Mouse (Mus musculus) activated CD4-positive, CD25-positive, alpha-beta regulatory T cell, adult 4 months (primary cell): ENCODE measurements around the gene Ly6g6e. TPM values are rescaled to one million over a fixed set of nuclear protein-coding genes. Genes with fewer than 3 reads are reported as not detected.
"Not testable (repeated sequence)": the region's sequence is repeated elsewhere in the genome, so short reads cannot be mapped to it uniquely, and the experiment has no call there.

Experiments
- ATAC-seq: one replicate; pipeline ENCODE4 v1.8.0; 2017
- polyA plus RNA-seq, 2 experiments: library from polyadenylated mRNA; unstranded; fragments of 100-300 nt; shearing (Covaris generic); gene quantifications; one replicate each; pipeline ENCODE4 v1.2.1; 2017

Ly6g6e gene
- polyA plus RNA-seq, 2 experiments from 2014 or later, result not detected

DNA sequence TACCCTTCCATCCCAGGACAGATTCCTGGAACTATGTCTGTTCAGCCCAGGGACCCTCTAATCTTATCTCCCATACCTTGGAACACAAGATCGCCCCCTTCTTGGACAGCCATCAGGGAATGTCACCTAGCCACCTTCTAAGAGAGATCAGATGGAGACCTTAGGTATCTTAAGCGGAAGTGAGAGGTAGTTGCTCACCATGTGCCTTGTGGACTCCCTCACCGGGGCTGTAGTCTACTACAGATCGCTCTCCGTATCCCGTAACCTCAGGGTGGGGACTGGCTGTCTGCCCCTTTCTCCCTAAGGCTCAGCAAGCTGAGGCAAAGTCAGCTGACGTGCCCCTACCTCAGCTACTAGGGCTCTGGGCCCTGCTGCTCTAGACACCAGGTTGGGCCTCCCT lies 27.4 kb downstream of the Ly6g6e start:
- no peak for ATAC-seq

- no peak for ATAC-seq
Observed at GRCm38 (mm10) chr17:35104754-35105153, 28.1 kb downstream of the Ly6g6e start.

DNA sequence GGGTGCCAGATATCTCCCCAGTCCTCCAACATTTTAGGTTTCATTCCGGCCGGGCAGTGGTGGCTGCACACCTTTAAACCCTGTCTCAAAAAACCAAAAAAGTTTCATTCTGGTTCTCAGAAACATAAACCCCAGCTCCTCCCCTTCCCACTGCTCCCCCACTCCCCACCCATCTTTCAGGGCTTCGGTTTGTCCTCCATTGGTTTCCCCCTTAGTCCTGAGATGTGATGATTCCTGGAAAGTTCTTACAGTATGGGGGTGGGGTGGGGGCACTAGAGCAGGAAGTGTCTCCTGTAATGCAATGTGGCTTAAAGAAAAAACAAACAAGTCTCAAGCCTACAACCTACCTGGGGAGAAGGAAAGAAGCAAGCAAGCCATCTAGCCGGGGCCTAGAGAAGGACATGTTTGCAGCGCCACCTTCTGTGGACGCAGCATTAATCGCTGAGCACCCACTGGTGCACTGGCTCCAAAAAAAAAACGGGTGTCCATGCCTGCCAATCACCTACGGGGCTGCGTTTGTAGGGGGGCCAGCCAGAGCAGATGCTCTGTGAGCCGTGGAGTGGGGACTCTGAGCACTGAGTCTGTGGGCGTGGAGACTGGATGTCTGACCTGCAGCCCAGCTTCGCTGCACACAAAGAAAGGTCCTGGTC lies 29.2 kb downstream of the Ly6g6e start:
- ATAC-seq, result no peak

DNA sequence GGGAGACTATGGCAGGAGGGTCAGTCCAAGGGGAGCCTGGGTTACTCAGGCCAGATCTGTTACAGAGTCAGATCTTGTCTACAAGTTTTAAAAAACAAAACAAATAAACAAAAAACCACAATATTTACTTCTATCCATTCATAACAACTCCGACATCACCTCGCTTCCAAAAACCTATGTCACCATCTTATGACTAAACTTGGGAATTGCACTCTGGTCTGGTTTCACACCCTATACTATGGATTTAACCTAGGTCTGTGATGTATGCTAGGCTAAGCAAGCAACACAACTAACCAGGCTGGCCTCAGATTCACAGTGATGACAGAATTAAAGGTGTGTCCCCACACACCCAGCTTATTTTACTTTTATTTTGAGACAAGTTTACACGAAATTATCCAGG lies 29.8 kb downstream of the Ly6g6e start:
- no peak for ATAC-seq

DNA sequence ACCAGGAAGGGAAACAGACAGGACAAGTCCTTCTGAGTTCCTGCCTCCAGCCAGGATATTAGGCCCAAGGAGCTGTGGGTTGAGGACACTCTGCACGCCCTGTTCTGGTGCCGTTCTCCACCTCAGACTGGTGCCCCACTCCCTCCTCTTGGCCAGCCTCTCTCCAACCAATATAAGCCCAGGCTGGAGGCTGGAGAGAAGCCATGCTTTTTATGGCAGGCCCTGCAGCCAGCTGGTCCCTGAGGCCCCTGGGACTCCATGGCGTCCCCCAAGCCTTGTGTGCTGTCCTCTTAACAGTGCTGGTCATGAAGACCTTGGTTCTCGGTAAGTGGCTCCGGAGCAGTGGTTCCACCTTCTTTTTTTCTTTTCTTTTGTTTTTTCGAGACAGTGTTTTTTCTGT lies 31.4 kb downstream of the Ly6g6e start, which contains the start of gene Ly6g5c:
TSS of gene Ly6g5c (plus strand) at position 183 of the 400 bp plus-strand sequence.
- no peak for ATAC-seq

GRCm38 (mm10) chr17:35111774-35112173 lies 35.1 kb downstream of the Ly6g6e start:
- ATAC-seq, result no peak

DNA sequence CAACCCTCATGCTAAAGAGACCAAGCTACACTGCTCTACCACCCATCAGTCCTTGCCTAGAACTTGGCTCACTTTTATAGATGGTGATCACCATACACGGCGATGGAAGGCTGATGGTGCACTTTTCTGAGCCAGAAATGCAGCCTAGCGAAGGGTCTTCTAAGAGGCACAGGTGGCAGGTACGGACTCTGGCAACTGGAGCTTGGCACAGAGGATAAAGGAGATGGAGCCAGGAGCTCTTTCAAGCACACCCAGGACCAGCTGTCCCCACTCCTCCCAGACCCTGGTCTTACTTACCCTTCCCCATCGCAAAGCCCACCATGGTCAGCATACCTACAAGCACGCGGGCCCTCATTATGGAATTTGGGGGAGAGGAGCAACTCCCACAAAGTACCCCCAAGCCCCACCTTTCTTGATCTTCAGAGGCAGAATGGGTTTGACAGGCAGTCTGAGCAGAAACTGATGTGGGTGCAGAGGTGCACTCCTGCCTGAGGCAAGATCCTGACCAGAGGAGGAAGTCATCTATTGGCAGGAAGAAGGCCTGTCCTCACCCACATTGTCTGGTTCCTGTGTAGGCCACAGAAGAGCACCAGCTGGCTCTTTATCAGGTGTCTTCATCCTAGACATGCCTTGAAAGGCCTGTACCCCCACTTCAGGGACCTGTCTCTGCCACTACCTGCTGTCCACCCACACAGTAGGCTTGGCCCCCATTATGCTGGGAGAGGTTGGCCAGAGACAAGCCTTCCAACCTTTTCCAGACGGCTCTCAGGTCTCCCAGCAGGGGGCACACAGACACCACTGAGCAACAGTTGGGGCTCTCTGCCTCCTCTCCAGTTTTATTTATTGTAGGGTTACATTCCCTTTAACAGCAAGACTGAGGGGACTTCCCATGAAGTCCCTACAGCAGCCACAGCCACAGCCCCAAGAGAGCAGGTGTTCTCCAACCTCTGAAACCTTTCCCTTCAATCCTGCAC lies 38.6 kb downstream of the Ly6g6e start, which contains the start of gene Ly6g5b:
TSS of gene Ly6g5b (minus strand) at position 383 of the 974 bp plus-strand sequence.
- peak; percentile 32 for ATAC-seq

- ATAC-seq, result no peak
Observed at GRCm38 (mm10) chr17:35120745-35121142, 44.0 kb downstream of the Ly6g6e start.

GRCm38 (mm10) chr17:35121143-35121799 lies 44.6 kb downstream of the Ly6g6e start, which contains the start of gene Gpank1:
Gpank1 (plus strand) TSS chr17:35121455.
- ATAC-seq, result peak; percentile 91

GRCm38 (mm10) chr17:35121871-35122303 lies 45.2 kb downstream of the Ly6g6e start, which contains the start of gene Csnk2b:
Csnk2b (minus strand) TSS chr17:35122053.
- ATAC-seq, result peak; percentile 1

- ATAC-seq, result not testable (repeated sequence)
Observed at GRCm38 (mm10) chr17:35123287-35123686, 46.6 kb downstream of the Ly6g6e start.

- not testable (repeated sequence) for ATAC-seq
Observed at GRCm38 (mm10) chr17:35124261-35124896, 47.7 kb downstream of the Ly6g6e start.

DNA sequence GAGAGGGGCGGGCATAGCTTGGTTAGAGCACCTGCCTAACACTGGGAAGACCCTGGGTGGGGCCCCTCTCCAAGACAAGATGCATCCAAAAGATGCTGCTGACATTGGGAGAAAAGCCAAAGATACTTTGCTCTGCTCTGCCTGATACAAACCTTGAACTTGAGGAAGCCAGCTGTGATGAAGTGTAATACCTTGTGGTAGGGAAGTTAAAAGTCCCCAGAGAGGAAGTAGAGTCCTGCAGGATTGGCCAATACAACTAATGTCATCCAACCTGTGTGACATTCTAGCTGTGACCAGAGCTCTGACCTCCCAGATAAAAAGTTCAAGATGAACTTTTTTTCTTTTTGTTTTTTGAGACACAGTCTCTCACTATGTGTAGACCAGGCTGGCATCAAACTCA lies 48.4 kb downstream of the Ly6g6e start:
- no peak for ATAC-seq

DNA sequence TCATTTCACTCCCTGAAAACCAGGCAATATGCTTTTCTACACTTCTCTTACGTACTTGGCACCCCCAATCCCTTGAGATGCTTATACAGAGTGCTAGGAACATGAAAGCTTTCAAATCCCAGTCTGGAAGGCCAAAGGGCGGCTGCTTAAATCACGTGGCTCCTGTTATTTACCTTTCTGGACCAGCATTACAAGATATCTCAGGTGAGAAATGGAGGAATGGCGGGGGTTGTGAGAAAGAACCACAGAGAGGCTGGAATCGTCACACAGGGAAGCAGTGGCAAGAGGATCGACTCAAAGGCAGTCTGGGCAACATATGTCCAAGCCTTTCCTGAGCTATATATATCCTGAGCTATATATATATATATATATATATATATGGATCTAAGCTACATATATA lies 48.9 kb downstream of the Ly6g6e start:
- ATAC-seq, result no peak

DNA sequence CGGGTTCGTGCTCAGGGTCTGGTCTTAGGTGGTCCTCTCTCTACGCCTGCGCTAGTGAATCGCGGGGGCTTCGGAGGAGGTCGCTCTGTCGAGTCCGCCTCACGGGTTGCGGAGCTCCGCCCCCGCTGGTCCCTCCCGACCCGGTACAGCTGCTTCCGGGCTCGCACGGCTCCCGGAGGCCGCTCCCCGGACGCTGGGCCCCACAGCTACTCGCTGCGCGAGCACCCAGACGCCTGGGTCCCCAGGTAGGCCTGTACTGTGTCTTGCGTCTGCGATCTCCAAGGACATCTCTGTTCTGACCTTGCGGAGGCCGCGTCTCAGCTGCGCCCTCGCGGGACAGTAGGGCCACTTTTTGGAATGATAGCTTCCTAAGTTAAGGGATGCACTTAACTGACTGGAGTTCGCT lies 49.5 kb downstream of the Ly6g6e start, which contains the start of gene D17H6S53E:
TSS of gene D17H6S53E (plus strand) at position 168 of the 406 bp plus-strand sequence.
- peak; percentile 47 for ATAC-seq

- no peak for ATAC-seq
Observed at GRCm38 (mm10) chr17:35127017-35127416, 50.3 kb downstream of the Ly6g6e start.

Other genes with a start within 250 kb of the Ly6g6e start
- gene Stk19, start 240.0 kb upstream of the Ly6g6e start, polyA plus RNA-seq, result 10 to 100 TPM; 37.3 to 51.6 TPM
- gene Dxo, start 239.9 kb upstream of the Ly6g6e start, polyA plus RNA-seq, result 10 to 100 TPM; 19.8 to 28.0 TPM
- 10 to 100 TPM; 26.0 to 38.5 TPM for gene Skiv2l, start 226.7 kb upstream of the Ly6g6e start, polyA plus RNA-seq
- gene Nelfe, start 226.5 kb upstream of the Ly6g6e start, polyA plus RNA-seq, result 10 to 100 TPM; 45.4 to 53.4 TPM
- gene Cfb, start 214.4 kb upstream of the Ly6g6e start, polyA plus RNA-seq, result under 1 TPM; 0.79 to 0.83 TPM
- gene Zbtb12, start 197.4 kb upstream of the Ly6g6e start, polyA plus RNA-seq, result not detected
- not detected for gene Gm20547, start 194.9 kb upstream of the Ly6g6e start, polyA plus RNA-seq
- under 1 TPM in 1 of 2 experiments, not detected in 1; 0.73 TPM for gene C2, start 178.6 kb upstream of the Ly6g6e start, polyA plus RNA-seq
- gene Ehmt2, start 178.4 kb upstream of the Ly6g6e start, polyA plus RNA-seq, result 10 to 100 TPM; 32.8 to 37.0 TPM
- gene Slc44a4, start 162.4 kb upstream of the Ly6g6e start, polyA plus RNA-seq, result not detected
- 10 to 100 TPM; 18.6 to 19.9 TPM for gene Neu1, start 145.6 kb upstream of the Ly6g6e start, polyA plus RNA-seq
- gene Hspa1b, start 117.7 kb upstream of the Ly6g6e start, polyA plus RNA-seq, result 1 to 10 TPM in 1 of 2 experiments, not detected in 1; 7.0 TPM
- gene Gm20481, start 107.0 kb upstream of the Ly6g6e start, polyA plus RNA-seq, result not detected
- gene Hspa1a, start 104.7 kb upstream of the Ly6g6e start, polyA plus RNA-seq, result 1 to 10 TPM in 1 of 2 experiments, under 1 TPM in 1; 0.17 to 5.1 TPM
- under 1 TPM in 1 of 2 experiments, not detected in 1; 0.46 TPM for gene Hspa1l, start 104.2 kb upstream of the Ly6g6e start, polyA plus RNA-seq
- gene Lsm2, start 95.0 kb upstream of the Ly6g6e start, polyA plus RNA-seq, result 10 to 100 TPM; 45.5 to 61.3 TPM
- gene Vars, start 75.9 kb upstream of the Ly6g6e start, polyA plus RNA-seq, result 10 to 100 TPM; 28.5 to 29.1 TPM
- gene Vwa7, start 60.3 kb upstream of the Ly6g6e start, polyA plus RNA-seq, result under 1 TPM; 0.11 to 0.12 TPM
- 1 to 10 TPM; 1.8 to 2.1 TPM for gene Sapcd1, start 48.9 kb upstream of the Ly6g6e start, polyA plus RNA-seq
- 1 to 10 TPM; 1.3 to 1.6 TPM for gene Msh5, start 30.2 kb upstream of the Ly6g6e start, polyA plus RNA-seq
- 100 to 1,000 TPM; 464 to 670 TPM for gene Clic1, start 26.9 kb upstream of the Ly6g6e start, polyA plus RNA-seq
- gene Ddah2, start 17.9 kb upstream of the Ly6g6e start, polyA plus RNA-seq, result 1 to 10 TPM in 1 of 2 experiments, under 1 TPM in 1; 0.36 to 1.8 TPM
- gene Ly6g6c, start 11.5 kb upstream of the Ly6g6e start, polyA plus RNA-seq, result not detected
- not detected for gene Mpig6b, start 10.7 kb upstream of the Ly6g6e start, polyA plus RNA-seq
- gene Ly6g6d, start 1.2 kb downstream of the Ly6g6e start, polyA plus RNA-seq, result not detected
- under 1 TPM in 1 of 2 experiments, not detected in 1; 0.29 TPM for gene Ly6g6f, start 8.7 kb downstream of the Ly6g6e start, polyA plus RNA-seq
- 10 to 100 TPM; 18.7 to 20.6 TPM for gene Abhd16a, start 12.4 kb downstream of the Ly6g6e start, polyA plus RNA-seq
- gene Ly6g5c, start 31.4 kb downstream of the Ly6g6e start, polyA plus RNA-seq, result not detected
- gene Ly6g5b, start 38.5 kb downstream of the Ly6g6e start, polyA plus RNA-seq, result 1 to 10 TPM; 1.9 to 2.4 TPM
- 10 to 100 TPM; 60.4 to 70.2 TPM for gene Gpank1, start 44.6 kb downstream of the Ly6g6e start, polyA plus RNA-seq
- gene Csnk2b, start 45.2 kb downstream of the Ly6g6e start, polyA plus RNA-seq, result 100 to 1,000 TPM; 274 to 355 TPM
- 10 to 100 TPM; 22.6 to 26.3 TPM for gene D17H6S53E, start 49.5 kb downstream of the Ly6g6e start, polyA plus RNA-seq
- gene Apom, start 55.1 kb downstream of the Ly6g6e start, polyA plus RNA-seq, result not detected
- gene Bag6, start 58.3 kb downstream of the Ly6g6e start, polyA plus RNA-seq, result 10 to 100 TPM; 26.2 to 34.1 TPM
- gene Prrc2a, start 88.0 kb downstream of the Ly6g6e start, polyA plus RNA-seq, result 10 to 100 TPM; 38.8 to 78.9 TPM
- gene Aif1, start 99.2 kb downstream of the Ly6g6e start, polyA plus RNA-seq, result 1 to 10 TPM in 1 of 2 experiments, under 1 TPM in 1; 0.91 to 1.9 TPM
- gene Lst1, start 111.5 kb downstream of the Ly6g6e start, polyA plus RNA-seq, result 10 to 100 TPM in 1 of 2 experiments, 1 to 10 TPM in 1; 5.4 to 13.4 TPM
- 100 to 1,000 TPM; 134 to 383 TPM for gene Ltb, start 117.5 kb downstream of the Ly6g6e start, polyA plus RNA-seq
- gene Tnf, start 125.1 kb downstream of the Ly6g6e start, polyA plus RNA-seq, result 10 to 100 TPM; 21.5 to 21.6 TPM
- gene Lta, start 128.4 kb downstream of the Ly6g6e start, polyA plus RNA-seq, result 10 to 100 TPM; 70.5 to 90.5 TPM
- gene Gm16181, start 143.9 kb downstream of the Ly6g6e start, polyA plus RNA-seq, result 1 to 10 TPM in 1 of 2 experiments, not detected in 1; 1.8 TPM
- 1 to 10 TPM; 2.3 to 4.0 TPM for gene Atp6v1g2, start 156.8 kb downstream of the Ly6g6e start, polyA plus RNA-seq
- 1 to 10 TPM; 3.4 to 4.4 TPM for gene Nfkbil1, start 158.9 kb downstream of the Ly6g6e start, polyA plus RNA-seq
- gene Ddx39b, start 164.8 kb downstream of the Ly6g6e start, polyA plus RNA-seq, result 100 to 1,000 TPM; 200 to 247 TPM
- 1,000 to 10,000 TPM; 3,460 to 4,099 TPM for gene H2-D1, start 185.8 kb downstream of the Ly6g6e start, polyA plus RNA-seq
- not detected for gene H2-Q1, start 243.5 kb downstream of the Ly6g6e start, polyA plus RNA-seq